Mouse (Mus musculus): Measurements from ENCODE around the gene Olfr618.
"Not testable (repeated sequence)": the region's sequence is repeated elsewhere in the genome, so short reads cannot be mapped to it uniquely, and the experiment has no call there.

Gene Olfr618

DNA sequence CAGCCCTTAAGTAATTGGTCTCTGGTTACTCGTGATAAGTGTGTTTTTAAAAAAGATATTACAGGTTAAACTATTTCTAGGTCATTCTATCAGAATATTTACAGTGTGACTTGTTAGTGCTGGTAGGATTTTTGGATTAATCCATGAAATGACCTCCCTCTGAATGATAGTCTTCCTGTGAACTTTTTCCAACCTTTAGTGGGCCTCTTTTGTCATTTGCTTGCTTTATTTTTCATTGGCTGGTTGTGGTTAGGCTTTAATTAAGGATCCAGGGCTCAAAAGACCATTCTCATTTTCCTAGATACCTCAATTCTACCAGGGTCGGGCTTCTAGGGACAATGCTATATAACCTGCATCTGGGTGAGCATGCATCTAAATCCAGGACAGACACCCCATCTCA is at the start of gene Olfr618:
TSS of gene Olfr618 (plus strand) at position 301 of the 400 bp plus-strand sequence.
- no peak for DNase-seq (ENCODE audit: low spot score in 2 of 2)

DNA sequence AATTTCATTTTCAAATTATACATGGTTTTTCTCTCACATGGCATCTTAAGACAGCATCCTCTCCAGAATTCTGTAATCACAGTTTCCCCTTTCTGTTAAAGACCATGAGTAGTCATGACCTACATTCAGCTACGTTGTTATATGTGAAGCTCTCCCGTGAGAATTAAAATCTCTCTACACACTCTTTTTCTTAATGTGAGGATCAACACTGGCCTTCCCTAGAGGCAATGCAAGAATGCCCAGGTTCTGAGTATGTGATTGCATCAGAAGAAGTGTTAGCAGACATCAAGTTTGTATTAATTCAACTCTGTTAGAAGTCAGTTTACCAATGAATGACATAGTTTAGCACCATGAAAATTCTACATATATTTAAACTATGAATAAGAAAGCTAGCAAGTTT is 47.3 kb upstream of the Olfr618 start, which contains the start of gene Olfr612:
TSS of gene Olfr612 (minus strand) at position 101 of the 400 bp plus-strand sequence.
- DNase-seq (ENCODE audit: low spot score in 2 of 2): not testable (repeated sequence)

DNA sequence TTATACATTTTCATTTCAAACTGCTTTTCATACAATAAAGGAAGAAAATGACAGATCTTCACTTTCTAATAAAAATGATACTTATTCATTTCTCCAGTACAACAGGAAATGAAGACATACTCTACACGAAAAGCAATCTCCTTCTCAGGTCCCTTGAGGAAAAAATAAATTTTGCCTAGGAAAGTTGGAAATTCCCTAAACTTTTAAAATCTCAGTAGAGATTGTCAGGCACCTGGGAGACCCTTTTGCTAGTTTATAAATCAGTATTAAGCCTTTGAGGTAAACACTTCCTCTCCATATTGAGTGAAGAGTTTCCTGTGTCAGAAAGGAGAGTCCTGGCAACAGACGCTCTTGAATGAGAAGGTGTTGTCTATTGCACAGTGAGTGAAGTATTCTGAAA is 42.1 kb upstream of the Olfr618 start, which contains the start of gene Olfr613:
TSS of gene Olfr613 (plus strand) at position 301 of the 400 bp plus-strand sequence.
- DNase-seq (ENCODE audit: low spot score in 2 of 2): no peak

DNA sequence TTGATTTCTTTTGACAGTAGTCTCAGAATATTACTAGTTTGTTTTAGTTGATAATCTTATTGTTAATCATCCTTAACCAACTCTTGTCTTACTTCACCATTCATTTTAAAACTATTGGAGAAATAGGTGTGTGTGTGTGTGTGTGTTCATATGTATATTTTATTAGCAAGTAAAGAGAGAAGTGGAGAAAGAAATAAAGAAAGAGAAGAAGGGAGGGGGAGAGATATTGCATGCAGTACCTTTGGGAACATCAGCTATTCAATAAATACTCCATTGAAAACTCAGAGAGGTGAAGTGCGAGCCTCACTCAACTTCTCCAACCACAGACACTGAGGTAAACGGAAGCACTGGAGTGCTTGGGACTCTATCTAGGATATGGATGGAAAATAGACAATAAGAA is 34.1 kb upstream of the Olfr618 start, which contains the start of gene Olfr615:
TSS of gene Olfr615 (plus strand) at position 301 of the 400 bp plus-strand sequence.
- no peak for DNase-seq (ENCODE audit: low spot score in 2 of 2)

DNA sequence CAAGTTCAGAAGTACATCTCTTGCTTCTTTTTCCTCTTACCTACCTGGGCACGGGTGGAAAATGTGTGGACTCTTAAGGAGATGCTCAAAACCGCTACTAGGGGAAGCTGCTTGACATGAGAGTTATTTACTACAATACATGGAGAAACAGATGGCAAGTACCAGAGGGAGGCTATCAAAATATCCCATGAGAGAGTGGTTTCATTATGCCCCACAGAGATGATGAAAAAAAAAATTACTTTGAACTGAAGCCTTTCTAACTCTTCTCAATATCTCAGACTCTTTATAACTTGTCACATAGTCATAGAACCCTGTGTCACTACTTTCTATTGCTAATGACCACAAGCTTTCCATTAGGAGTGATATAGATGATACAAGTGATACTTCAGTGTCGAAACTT is 20.9 kb upstream of the Olfr618 start, which contains the start of gene Olfr616:
TSS of gene Olfr616 (minus strand) at position 101 of the 400 bp plus-strand sequence.
- DNase-seq (ENCODE audit: low spot score in 2 of 2): no peak

DNA sequence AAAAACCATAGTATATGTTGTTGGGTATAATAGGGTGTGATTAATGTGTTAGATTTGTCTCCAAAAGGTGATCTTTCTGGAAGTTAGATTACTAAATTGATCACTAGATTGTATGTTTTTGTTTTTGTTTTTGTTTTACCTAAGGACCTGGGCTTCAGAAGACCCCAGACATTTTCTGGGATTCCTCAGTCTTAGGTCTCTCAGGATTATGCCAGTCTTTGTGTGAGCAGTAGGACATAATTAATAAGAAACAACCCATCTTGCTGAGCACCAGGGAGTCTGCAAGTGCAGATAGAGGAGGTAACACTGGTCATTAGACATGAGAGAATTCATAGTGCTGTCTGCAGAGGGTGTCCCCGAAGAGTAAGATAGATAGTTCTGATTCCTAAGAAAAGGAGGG is 17.1 kb upstream of the Olfr618 start, which contains the start of gene Olfr617:
TSS of gene Olfr617 (plus strand) at position 301 of the 400 bp plus-strand sequence.
- no peak for DNase-seq (ENCODE audit: low spot score in 2 of 2)

DNA sequence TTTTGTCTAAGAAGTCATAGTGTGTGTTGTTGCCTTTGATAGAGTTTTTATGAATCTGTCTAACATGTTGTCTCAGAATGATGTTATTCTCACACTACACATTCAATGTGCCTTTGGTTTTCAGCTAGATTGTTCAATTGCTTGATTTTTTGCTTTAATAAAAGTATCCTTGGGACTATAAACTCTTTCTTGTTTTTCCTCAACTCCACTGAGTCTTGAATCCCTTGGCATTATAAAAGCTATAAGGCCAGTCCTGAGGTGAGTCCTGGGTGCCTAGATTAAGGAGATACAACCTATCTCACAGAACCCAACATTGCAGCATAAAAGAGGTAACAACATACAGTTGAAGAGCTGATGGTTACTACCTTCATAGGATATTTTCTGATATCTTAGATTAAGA is 10.4 kb downstream of the Olfr618 start, which contains the start of gene Olfr619:
TSS of gene Olfr619 (plus strand) at position 301 of the 400 bp plus-strand sequence.
- no peak for DNase-seq (ENCODE audit: low spot score in 2 of 2)

DNA sequence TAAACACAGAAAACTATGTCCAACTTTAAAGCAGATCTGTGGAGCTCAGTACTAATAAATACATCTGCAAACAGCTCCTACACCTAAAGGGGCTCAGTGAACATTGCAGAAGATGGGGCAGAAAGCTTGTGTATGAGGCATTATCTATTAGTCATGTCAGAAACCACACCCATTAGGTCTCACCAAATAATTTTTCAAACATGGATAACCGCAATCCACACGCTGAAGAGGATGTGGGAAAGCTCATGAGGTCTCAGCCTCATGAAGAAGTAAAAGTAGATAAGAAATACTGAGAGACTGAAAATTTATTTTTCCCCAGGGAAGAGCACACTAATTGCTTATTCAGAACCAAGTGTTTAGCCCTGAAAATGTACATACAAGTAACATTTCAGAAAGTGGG is 17.5 kb downstream of the Olfr618 start:
- no peak for DNase-seq (ENCODE audit: low spot score in 2 of 2)

DNA sequence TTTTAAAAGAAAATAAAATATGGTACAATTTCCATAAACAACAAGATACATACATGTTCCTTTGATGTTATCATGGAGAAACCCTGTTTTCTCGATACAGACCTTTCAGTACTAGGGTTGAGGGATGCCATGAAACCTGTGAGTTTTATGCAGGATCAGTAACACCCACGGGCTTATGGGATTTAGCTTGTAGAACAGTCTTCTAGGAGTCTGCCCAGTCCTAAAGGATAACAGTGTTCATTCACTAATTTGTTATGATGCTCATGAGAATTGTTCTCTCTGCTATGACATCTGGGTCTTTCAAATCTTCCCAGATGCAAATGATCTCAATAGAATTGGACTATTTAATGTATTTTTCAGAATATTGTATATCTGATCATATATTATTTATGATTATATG is 22.5 kb downstream of the Olfr618 start, which contains the start of gene Olfr620:
TSS of gene Olfr620 (minus strand) at position 101 of the 400 bp plus-strand sequence.
- DNase-seq (ENCODE audit: low spot score in 2 of 2): no peak

DNA sequence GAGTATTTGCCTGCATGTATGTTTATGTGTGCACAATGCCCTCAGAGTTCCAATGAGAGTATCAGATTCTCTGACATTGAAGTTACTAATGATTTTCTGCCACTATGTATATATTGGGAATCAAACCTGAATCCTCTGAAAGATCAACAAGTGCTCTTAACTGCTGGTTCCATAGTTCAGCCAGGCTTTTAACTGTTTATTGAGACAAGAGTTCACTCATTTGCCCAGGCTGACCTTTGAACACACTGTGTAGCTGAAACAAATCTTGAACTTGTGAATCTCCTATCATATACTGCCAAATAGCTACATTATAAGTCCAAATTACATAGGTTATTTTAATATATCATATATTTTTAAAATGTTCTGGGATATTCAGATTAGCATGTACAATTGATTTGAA is 46.9 kb downstream of the Olfr618 start:
- no peak for DNase-seq (ENCODE audit: low spot score in 2 of 2)

DNA sequence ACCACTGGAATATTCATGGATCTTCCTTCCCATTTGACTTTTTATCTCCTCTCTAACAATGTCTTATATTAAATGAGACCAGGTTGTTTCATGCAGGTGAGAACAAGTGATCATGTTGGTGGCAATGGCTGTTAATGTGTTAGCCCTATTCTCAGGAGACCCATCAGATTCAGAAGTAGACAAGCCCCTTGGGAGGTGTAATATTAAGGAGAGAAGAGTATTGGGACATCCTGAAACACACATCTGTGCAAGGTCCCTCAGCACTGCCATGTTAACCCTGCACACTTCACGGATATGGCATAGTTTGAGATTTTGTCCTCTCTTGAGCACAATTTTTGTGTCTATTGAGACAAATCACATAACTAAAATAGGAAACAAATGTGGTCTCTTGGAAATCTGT is 52.7 kb downstream of the Olfr618 start, which contains the start of gene Olfr622:
TSS of gene Olfr622 (minus strand) at position 101 of the 400 bp plus-strand sequence.
- DNase-seq (ENCODE audit: low spot score in 2 of 2): no peak

DNA sequence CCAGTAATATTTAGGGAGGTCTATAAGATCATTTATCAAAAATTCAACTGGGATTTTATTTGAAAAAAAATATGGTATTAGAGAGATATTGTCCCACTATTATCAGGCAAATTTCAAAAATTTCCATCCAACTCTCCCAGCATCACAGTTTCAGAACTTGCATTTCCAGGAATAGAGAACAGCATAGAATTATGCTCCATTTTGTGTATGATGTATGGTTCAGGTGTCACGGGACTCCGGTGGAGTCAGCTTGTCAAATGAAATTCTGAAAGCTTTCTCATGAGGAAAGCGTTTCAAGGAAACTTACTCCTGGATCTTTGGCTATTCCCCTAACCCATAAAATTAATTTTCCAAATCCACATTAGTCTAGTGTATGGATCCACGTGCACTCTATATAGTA is 54.2 kb downstream of the Olfr618 start:
- no peak for DNase-seq (ENCODE audit: low spot score in 2 of 2)

All from urinary bladder, postnatal 4 days (tissue).